In the genomic region with DNA sequence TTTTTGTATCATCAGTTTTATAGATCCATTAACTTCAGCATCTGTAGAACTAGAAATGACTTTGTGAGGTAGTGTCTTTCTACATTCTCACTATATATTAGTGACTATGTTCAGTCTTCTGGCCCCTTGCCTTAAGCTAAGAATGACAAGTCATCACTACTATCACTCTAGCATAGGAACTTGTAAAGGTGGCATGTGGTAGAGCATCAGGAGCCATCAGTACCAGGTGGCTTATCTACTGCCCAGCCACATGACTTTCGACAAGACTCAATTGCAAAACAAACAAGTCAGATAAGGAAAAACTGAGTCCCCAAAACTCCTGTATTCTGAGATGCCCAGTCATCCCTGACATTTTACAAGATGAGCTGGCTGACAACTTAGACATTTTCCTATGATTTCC, we compare ENCODE assay signal across 1 mouse cellular context.
A peak's percentile ranks its signal among the peaks of the same experiment; 100 is the strongest.
TF ChIP-seq lines count a peak whose summit lies in the region.

No protein-coding gene starts in this region.

TF ChIP-seq in MEL, 35 proteins besides CTCF, POLR2A, EP300 and RAD21:
- TF ChIP-seq UBTF (IDR thresholded peaks at IDR 0.05; ENCODE audit: borderline replicate concordance, insufficient read depth, low read depth, low read length) (no peak), TCF12 (IDR thresholded peaks at IDR 0.05; ENCODE audit: low read depth, low read length) (peak; percentile 28; the same call in 1 of the 2 replicates), USF1 (IDR thresholded peaks at IDR 0.05; ENCODE audit: low read depth, low read length) (peak; percentile 52; the same call in 1 of the 2 replicates)
